Mouse (Mus musculus) stomach, embryonic 14.5 days (tissue): ENCODE results near the gene Hpse2. TPM values are rescaled to one million over a fixed set of nuclear protein-coding genes. Genes with fewer than 3 reads are reported as not detected.

ENCODE experiments used
- ATAC-seq: fragments of 200-750 bp; cut with Nextera tagmentation; 2 replicates; pipeline ENCODE4 v1.8.0; 2017; ENCODE audit warnings: low read depth, moderate TSS enrichment; ENCODE audit not compliant: insufficient number of reproducible peaks, insufficient read depth, low FRiP score
- H3K27ac ChIP-seq: fragments of 300-500 bp; sonication (generic); 2 replicates; pipeline ENCODE4 v1.5.1; 2014; ENCODE audit warnings: mild to moderate bottlenecking, low read length, moderate library complexity, mixed read lengths
- H3K27me3 ChIP-seq: fragments of 300-500 bp; sonication (generic); 2 replicates; pipeline ENCODE4 v1.6.1; 2014; ENCODE audit warnings: low read length, control low read depth, mixed read lengths; ENCODE audit not compliant: control insufficient read depth, insufficient read depth
- H3K36me3 ChIP-seq: fragments of 300-500 bp; sonication (generic); 2 replicates; pipeline ENCODE4 v1.6.1; 2014; ENCODE audit warnings: mild to moderate bottlenecking, control low read depth, low read length, moderate library complexity, mixed read lengths; ENCODE audit not compliant: control insufficient read depth, insufficient read depth
- H3K4me1 ChIP-seq: fragments of 300-500 bp; sonication (generic); 2 replicates; pipeline ENCODE4 v1.6.1; 2014; ENCODE audit warnings: low read length, control low read depth, mixed read lengths; ENCODE audit not compliant: control insufficient read depth, insufficient read depth
- H3K4me2 ChIP-seq: fragments of 300-500 bp; sonication (generic); replicated peaks from 2 replicates; pipeline ENCODE4 v1.6.1; 2014; ENCODE audit warnings: low read depth, low read length, control low read depth
- H3K4me3 ChIP-seq: fragments of 300-500 bp; sonication (generic); 2 replicates; pipeline ENCODE4 v1.5.1; 2014; ENCODE audit warnings: low read depth, low read length, control low read depth
- H3K9ac ChIP-seq: fragments of 300-500 bp; sonication (generic); replicated peaks from 2 replicates; pipeline ENCODE4 v1.6.1; 2014; ENCODE audit warnings: low read depth, mild to moderate bottlenecking, control low read depth, low read length, moderate library complexity, mixed read lengths
- H3K9me3 ChIP-seq: fragments of 300-500 bp; sonication (generic); 2 replicates; pipeline ENCODE4 v1.6.1; 2016; ENCODE audit warnings: low read depth, low read length, control low read depth; ENCODE audit not compliant: control insufficient read depth
- WGBS: fragments of 180-500 bp; shearing (Covaris S2); extraction: QIAGEN DNeasy Blood & Tissue Kit; methylation state at CpG from one replicate; pipeline ENCODE4 v1.1.7; 2014; 5-methylcytosine and 5-hydroxymethylcytosine counted together
- polyA plus RNA-seq: library from polyadenylated mRNA; unstranded; fragments of >200 nt; fragmentation: Nextera tagmentation; extraction: Ambion mirVana; gene quantifications from 2 replicates; pipeline ENCODE4 v1.2.1, GENCODE M21; 2014

Gene Hpse2
- polyA plus RNA-seq, 1 experiment from 2014 or later, result 16.1 TPM

GRCm38 (mm10) chr19:42767361-42767760 lies 620.8 kb downstream of the Hpse2 start:
- Histone ChIP-seq H3K4me1 (no peaks in the 10 kb centered on the region), H3K4me2 (no peak overlapping the region), H3K4me3 (no peak overlapping the region), H3K27me3 (no peaks in the 10 kb centered on the region), H3K27ac (no peak overlapping the region), H3K9me3 (no peaks in the 10 kb centered on the region), H3K36me3 (no peaks in the 10 kb centered on the region; the same call in 1 of the 2 replicates), H3K9ac (no peak overlapping the region)
- ATAC-seq, result no peak
- WGBS, result 85% methylated on average over 8 of the region's 8 CpGs

- Histone ChIP-seq H3K27ac (no peak overlapping the region), H3K4me2 (no peak overlapping the region), H3K27me3 (no peaks in the 10 kb centered on the region), H3K36me3 (no peaks in the 10 kb centered on the region; the same call in 1 of the 2 replicates), H3K9me3 (no peaks in the 10 kb centered on the region), H3K4me1 (no peaks in the 10 kb centered on the region), H3K4me3 (no peak overlapping the region), H3K9ac (no peak overlapping the region)
- ATAC-seq, result no peak
- WGBS, result 59% methylated on average over 10 of the region's 10 CpGs
Measured at GRCm38 (mm10) chr19:42764398-42764797, 623.8 kb downstream of the Hpse2 start.

GRCm38 (mm10) chr19:42756671-42757070 lies 631.5 kb downstream of the Hpse2 start:
- Histone ChIP-seq H3K9me3 (no peaks in the 10 kb centered on the region), H3K4me2 (no peak overlapping the region), H3K9ac (no peak overlapping the region), H3K4me1 (peaks cover 15% of the 10 kb centered on the region), H3K27ac (no peak overlapping the region), H3K27me3 (no peaks in the 10 kb centered on the region), H3K36me3 (no peaks in the 10 kb centered on the region), H3K4me3 (no peak overlapping the region)
- ATAC-seq, result no peak
- 82% methylated on average over 6 of the region's 6 CpGs for WGBS

GRCm38 (mm10) chr19:42755148-42755870 lies 632.8 kb downstream of the Hpse2 start:
- H3K4me2 ChIP-seq, result no peak overlapping the region
- no peak overlapping the region for H3K9ac ChIP-seq
- no peak overlapping the region for H3K4me3 ChIP-seq
- ATAC-seq, result no peak
- WGBS, result 64% methylated on average over 15 of the region's 15 CpGs
- H3K36me3 ChIP-seq, result no peaks in the 10 kb centered on the region
- no peaks in the 10 kb centered on the region for H3K27me3 ChIP-seq
- peaks cover 16% of the 10 kb centered on the region for H3K4me1 ChIP-seq
- no peaks in the 10 kb centered on the region for H3K9me3 ChIP-seq
- no peak overlapping the region for H3K27ac ChIP-seq

- H3K9ac ChIP-seq, result 0 out of 2 replicates have a peak overlapping the region, but pooled peaks have one; percentile 6
- H3K36me3 ChIP-seq, result no peaks in the 10 kb centered on the region
- WGBS, result 14% methylated on average over 11 of the region's 11 CpGs
- ATAC-seq, result peak; percentile 15; the same call in 1 of the 2 replicates
- H3K27me3 ChIP-seq, result no peaks in the 10 kb centered on the region
- peak overlapping the region; percentile 22; the same call in 1 of the 2 replicates for H3K4me3 ChIP-seq
- peak overlapping the region; percentile 92 for H3K27ac ChIP-seq
- peaks cover 16% of the 10 kb centered on the region for H3K4me1 ChIP-seq
- no peaks in the 10 kb centered on the region for H3K9me3 ChIP-seq
- H3K4me2 ChIP-seq, result peak overlapping the region; percentile 72
Measured at GRCm38 (mm10) chr19:42753141-42753917, 634.8 kb downstream of the Hpse2 start.

- Histone ChIP-seq H3K9me3 (no peaks in the 10 kb centered on the region), H3K4me3 (peak within 1 kb of the TSS; percentile 22), H3K36me3 (no peaks in the 10 kb centered on the region), H3K9ac (peak within 1 kb of the TSS; percentile 60), H3K27me3 (no peaks in the 10 kb centered on the region), H3K4me1 (peaks cover 16% of the 10 kb centered on the region), H3K27ac (peak within 1 kb of the TSS; percentile 92), H3K4me2 (peak within 1 kb of the TSS; percentile 72)
- whole genome bisulfite sequencing, result 4% methylated on average over 22 of the region's 22 CpGs
- peak; percentile 90 for ATAC-seq
Measured at GRCm38 (mm10) chr19:42752363-42752931, 635.7 kb downstream of the Hpse2 start, which contains the start of gene Pyroxd2. Gene Pyroxd2, minus strand, starts transcription at chr19:42752775.

GRCm38 (mm10) chr19:42750196-42750595 lies 638.0 kb downstream of the Hpse2 start:
- Histone ChIP-seq H3K4me1 (peaks cover 19% of the 10 kb centered on the region), H3K9me3 (no peaks in the 10 kb centered on the region), H3K4me2 (no peak overlapping the region), H3K4me3 (no peak overlapping the region), H3K27ac (no peak overlapping the region), H3K9ac (no peak overlapping the region), H3K27me3 (no peaks in the 10 kb centered on the region), H3K36me3 (no peaks in the 10 kb centered on the region)
- WGBS, result 51% methylated on average over 11 of the region's 11 CpGs
- no peak for ATAC-seq

GRCm38 (mm10) chr19:42746702-42747101 lies 641.5 kb downstream of the Hpse2 start:
- no peak for ATAC-seq
- H3K27ac ChIP-seq, result no peak overlapping the region

More at GRCm38 (mm10) chr19:42746702-42747101, 641.5 kb downstream of the Hpse2 start:
- no peak overlapping the region for H3K4me3 ChIP-seq
- no peaks in the 10 kb centered on the region for H3K27me3 ChIP-seq
- WGBS, result 92% methylated on average over 8 of the region's 8 CpGs
- no peak overlapping the region for H3K9ac ChIP-seq
- peaks cover 5% of the 10 kb centered on the region; the same call in 1 of the 2 replicates for H3K4me1 ChIP-seq
- H3K4me2 ChIP-seq, result no peak overlapping the region
- no peaks in the 10 kb centered on the region for H3K36me3 ChIP-seq
- no peaks in the 10 kb centered on the region for H3K9me3 ChIP-seq
